Mouse (Mus musculus) ES-E14 (cell line): ENCODE data around the gene Col4a2. TPM values are rescaled to one million over a fixed set of nuclear protein-coding genes. Genes with fewer than 3 reads are reported as not detected.

Source experiments
- DNase-seq: peaks from one replicate; pipeline ENCODE4 v3.0.0-alpha.2; 2013; ENCODE audit warnings: low read depth, low spot score
- H3K27ac ChIP-seq: 2 replicates; pipeline ENCODE4 v1.5.1; 2012; ENCODE audit warnings: low read depth, mild to moderate bottlenecking, low read length, moderate library complexity, mixed read lengths; ENCODE audit not compliant: poor library complexity, insufficient read depth, severe bottlenecking
- H3K36me3 ChIP-seq: 2 replicates; pipeline ENCODE4 v1.6.1; 2012; ENCODE audit warnings: mild to moderate bottlenecking, low read length, moderate library complexity, mixed read lengths; ENCODE audit not compliant: control insufficient read depth, poor library complexity, insufficient read depth, severe bottlenecking
- H3K4me1 ChIP-seq, 2 experiments: fragments of 150-350 bp in 1 of 2; sonication (generic) in 1 of 2; 2 replicates each; pipeline ENCODE4 v1.6.1; 2012; ENCODE audit warnings: low read length in 2 of 2, mild to moderate bottlenecking in 1 of 2, mixed read lengths in 1 of 2; ENCODE audit not compliant: control insufficient read depth in 2 of 2, insufficient read depth in 2 of 2, poor library complexity in 1 of 2
- H3K4me3 ChIP-seq, 2 experiments: fragments of 150-350 bp in 1 of 2; sonication (generic) in 1 of 2; 2 replicates each; pipeline ENCODE4 v1.5.1; 2012; ENCODE audit warnings: low read length in 2 of 2, low read depth in 1 of 2, mild to moderate bottlenecking in 1 of 2, mixed read lengths in 1 of 2; ENCODE audit not compliant: insufficient read depth in 1 of 2, poor library complexity in 1 of 2, severe bottlenecking in 1 of 2
- H3K9ac ChIP-seq: 2 replicates; pipeline ENCODE4 v1.6.1; 2012; ENCODE audit warnings: low read depth, mild to moderate bottlenecking, low read length, mixed read lengths; ENCODE audit not compliant: poor library complexity, insufficient read depth, severe bottlenecking
- H3K9me3 ChIP-seq: fragments of 150-350 bp; sonication (generic); 2 replicates; pipeline ENCODE4 v1.6.1; 2012; ENCODE audit warnings: low read depth, mild to moderate bottlenecking, low read length; ENCODE audit not compliant: control insufficient read depth, insufficient read depth
- CHD2 ChIP-seq: IDR thresholded peaks from 2 replicates; pipeline ENCODE4 v1.6.1; 2014; ENCODE audit warnings: mild to moderate bottlenecking, low read depth, low read length, inconsistent platforms
- HCFC1 ChIP-seq: IDR thresholded peaks from 2 replicates; pipeline ENCODE4 v1.6.1; 2012; ENCODE audit warnings: low read length, inconsistent platforms, borderline replicate concordance; ENCODE audit not compliant: insufficient read depth
- MAFK ChIP-seq: IDR thresholded peaks from 2 replicates; pipeline ENCODE4 v1.6.1; 2014; ENCODE audit warnings: mild to moderate bottlenecking, low read depth, low read length, inconsistent platforms; ENCODE audit not compliant: insufficient read depth
- ZC3H11A ChIP-seq: IDR thresholded peaks from 2 replicates; pipeline ENCODE4 v1.6.1; 2012; ENCODE audit warnings: low read depth, mild to moderate bottlenecking, inconsistent platforms, low read length, borderline replicate concordance
- ZNF384 ChIP-seq: IDR thresholded peaks from 2 replicates; pipeline ENCODE4 v1.6.1; 2012; ENCODE audit warnings: low read depth, low read length, inconsistent platforms
- in situ Hi-C, 2 experiments: fragments of 600-800 bp; cut with MboI; formaldehyde crosslinking; loops; one replicate each; pipeline ENCODE4 v1.15.1; 2025; ENCODE audit warnings: low sequenced_read_pairs in 2 of 2, inconsistent platforms in 1 of 2; ENCODE audit not compliant: unreplicated experiment in 2 of 2
- total RNA-seq: library from RNA; depleted of rRNA; stranded (reverse); fragments of 300-350 nt; gene quantifications from 2 replicates; pipeline ENCODE4 v1.2.3, GENCODE M21; 2012

Col4a2 gene
- total RNA-seq, 1 experiment, result 102 TPM

- no peaks in the 10 kb centered on the region for H3K36me3 ChIP-seq
- in situ Hi-C loops, result no loop called here
Measured at GRCm38 (mm10) chr8:11441291-11441690, 128.7 kb downstream of the Col4a2 start.

GRCm38 (mm10) chr8:11443611-11444010 lies 131.0 kb downstream of the Col4a2 start:
- no peaks in the 10 kb centered on the region for H3K9me3 ChIP-seq
- no peak for TF ChIP-seq CHD2
- TF ChIP-seq ZC3H11A, result no peak
- no peak for TF ChIP-seq HCFC1
- TF ChIP-seq MAFK, result no peak
- no peak for TF ChIP-seq ZNF384
- DNase-seq, result no peak
- in situ Hi-C loops, result no loop called here
- H3K4me3 ChIP-seq, result no peak overlapping the region
- no peak overlapping the region for H3K27ac ChIP-seq
- no peaks in the 10 kb centered on the region for H3K36me3 ChIP-seq
- no peaks in the 10 kb centered on the region for H3K4me1 ChIP-seq
- H3K9ac ChIP-seq, result no peak overlapping the region

More at GRCm38 (mm10) chr8:11441291-11441690, 128.7 kb downstream of the Col4a2 start:
- no peak for DNase-seq
- H3K27ac ChIP-seq, result no peak overlapping the region
- no peak overlapping the region for H3K9ac ChIP-seq
- H3K4me3 ChIP-seq, result no peak overlapping the region
- H3K4me1 ChIP-seq, result peaks cover 0 to 9% of the 10 kb centered on the region in 2 experiments; a peak in 1 of 4 replicates
- TF ChIP-seq HCFC1 (no peak), CHD2 (no peak), ZNF384 (no peak), MAFK (no peak), ZC3H11A (no peak)
- no peaks in the 10 kb centered on the region for H3K9me3 ChIP-seq

- TF ChIP-seq ZC3H11A (no peak), HCFC1 (no peak), CHD2 (no peak), ZNF384 (no peak), MAFK (no peak)
- DNase-seq, result no peak
- H3K36me3 ChIP-seq, result no peaks in the 10 kb centered on the region
Measured at GRCm38 (mm10) chr8:11444216-11444615, 131.6 kb downstream of the Col4a2 start.

GRCm38 (mm10) chr8:11445790-11446189 lies 133.2 kb downstream of the Col4a2 start:
- Histone ChIP-seq H3K9me3 (no peaks in the 10 kb centered on the region), H3K9ac (no peak overlapping the region), H3K27ac (no peak overlapping the region), H3K4me3 (no peak overlapping the region), H3K4me1 (no peaks in the 10 kb centered on the region), H3K36me3 (no peaks in the 10 kb centered on the region)
- no peak for DNase-seq
- in situ Hi-C loops, result no loop called here
- TF ChIP-seq ZC3H11A, result no peak
- TF ChIP-seq MAFK, result no peak
- TF ChIP-seq ZNF384, result no peak
- TF ChIP-seq HCFC1, result no peak
- no peak for TF ChIP-seq CHD2

More at GRCm38 (mm10) chr8:11444216-11444615, 131.6 kb downstream of the Col4a2 start:
- no peaks in the 10 kb centered on the region for H3K9me3 ChIP-seq
- H3K4me3 ChIP-seq, result no peak overlapping the region
- no peak overlapping the region for H3K27ac ChIP-seq
- in situ Hi-C loops, result no loop called here
- H3K9ac ChIP-seq, result no peak overlapping the region
- H3K4me1 ChIP-seq, result no peaks in the 10 kb centered on the region
